Mouse (Mus musculus): ENCODE results near the gene Eml1. TPM values are rescaled to one million over a fixed set of nuclear protein-coding genes. Genes with fewer than 3 reads are reported as not detected.

Gene Eml1
- total RNA-seq, 2 experiments from 2014 or later = 46.9 to 58.5 TPM

DNA sequence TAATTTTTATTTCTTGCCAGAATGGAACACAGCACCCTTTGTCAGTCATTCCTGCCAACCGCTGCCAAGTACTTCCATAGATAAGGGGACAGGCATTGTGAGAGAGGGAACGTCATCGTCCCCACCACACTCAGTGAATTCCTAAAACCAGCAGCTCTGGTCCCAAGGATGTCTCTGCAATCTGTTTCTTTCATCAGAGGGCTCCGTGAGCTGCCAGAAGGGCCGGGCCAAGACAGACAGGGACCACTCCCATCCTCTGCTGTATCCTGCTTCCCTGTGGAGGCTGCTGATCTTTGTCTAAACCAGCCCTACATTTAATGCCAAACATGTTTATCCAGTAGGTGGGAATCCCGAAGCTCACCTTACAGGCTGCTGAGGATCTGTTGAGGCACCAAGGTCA lies 182.3 kb downstream of the Eml1 start:
- no peak for DNase-seq

DNA sequence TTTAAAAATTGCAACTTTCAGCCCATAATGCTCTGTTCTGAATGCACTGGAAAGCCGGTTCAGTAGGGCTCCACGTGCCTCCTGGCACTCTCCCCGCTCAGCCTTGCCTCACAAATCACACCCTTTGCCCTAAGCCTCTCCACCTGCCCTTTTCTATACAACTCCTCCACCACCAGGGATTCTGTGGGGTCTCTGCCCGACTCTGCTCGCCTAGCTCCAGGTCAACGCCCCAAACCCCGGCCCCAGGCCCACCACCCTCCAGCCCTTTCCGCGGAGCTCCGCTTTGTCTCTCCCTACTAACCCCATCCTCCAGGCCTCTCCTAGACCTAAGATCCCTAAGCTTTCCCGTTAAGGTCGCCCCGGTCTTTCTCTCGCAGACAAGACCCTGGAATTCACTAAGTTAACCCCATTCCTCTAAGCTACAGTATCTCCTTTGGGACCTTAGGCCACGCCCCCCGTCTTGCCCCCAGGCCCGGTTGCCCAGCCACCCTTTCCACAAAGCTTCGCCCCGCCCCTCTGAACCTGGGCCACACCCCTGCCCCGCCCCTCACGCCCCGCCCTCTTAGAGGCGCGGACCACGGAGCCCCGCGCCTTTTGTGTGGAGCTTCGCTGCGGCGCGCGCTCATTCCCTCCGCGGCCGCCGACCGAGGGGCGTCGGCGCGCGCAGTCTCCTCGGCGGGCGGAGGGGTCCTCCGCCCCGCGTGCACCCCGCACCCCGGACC lies 183.5 kb downstream of the Eml1 start, which contains the start of gene Evl:
Gene Evl, plus strand, starts transcription at position 601 of the 722 bp plus-strand sequence.
- peak; percentile 71 to 80 for DNase-seq

DNA sequence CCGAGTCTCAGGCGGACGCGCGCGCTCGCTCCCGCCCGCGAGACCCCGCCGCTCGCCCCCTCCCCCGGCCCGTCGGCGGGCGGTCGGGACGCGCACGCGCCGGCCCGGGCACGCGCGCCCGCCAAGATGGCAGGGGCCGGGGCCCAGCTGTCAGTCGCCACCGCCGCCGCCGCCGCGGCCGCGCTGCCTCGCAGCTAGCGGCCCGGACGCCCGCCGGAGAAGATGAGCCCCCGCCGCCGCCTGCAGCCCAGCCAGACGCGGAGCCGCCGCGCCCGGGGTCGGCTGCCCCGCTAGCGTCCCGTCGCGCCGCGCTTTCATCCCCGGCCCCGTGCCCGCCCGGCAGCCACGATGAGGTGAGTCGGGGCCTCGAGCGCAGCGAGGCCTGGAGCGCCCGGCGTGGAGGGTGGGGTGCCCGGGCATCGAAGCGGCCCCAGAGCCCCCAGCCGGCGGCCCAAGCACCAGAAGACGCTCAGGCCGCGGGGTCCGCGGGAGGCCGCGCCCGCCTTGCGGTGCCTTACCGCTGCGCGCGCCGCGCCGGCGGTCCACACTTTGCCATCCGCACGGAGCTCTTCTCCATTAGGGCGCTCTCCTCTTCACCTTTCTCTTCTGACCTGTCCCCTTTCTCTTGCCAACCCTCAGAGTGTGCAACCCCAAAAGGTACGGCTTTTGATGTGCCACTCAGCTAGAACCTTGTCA lies 184.3 kb downstream of the Eml1 start:
- peak; percentile 50 to 61 for DNase-seq

DNA sequence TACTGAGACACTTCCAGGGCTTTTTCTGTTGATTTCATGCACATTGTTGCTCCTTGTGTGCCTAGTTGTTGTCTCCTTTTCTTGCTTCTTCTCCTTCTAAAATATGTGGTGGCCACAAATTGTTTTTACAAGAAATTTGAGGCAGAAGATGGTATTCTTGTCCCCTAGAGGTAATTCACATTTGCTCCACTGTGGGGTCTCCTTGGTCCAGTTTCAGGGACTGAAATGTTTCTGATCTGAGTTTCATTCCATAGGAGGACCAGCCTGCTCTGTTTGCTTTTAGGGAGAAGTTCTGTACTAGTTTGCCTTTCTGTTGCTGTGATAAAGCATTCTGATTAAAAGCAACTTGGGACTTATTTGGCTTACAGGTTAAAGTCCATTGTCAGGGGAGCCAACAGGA lies 187.4 kb downstream of the Eml1 start:
- DNase-seq = no peak

DNA sequence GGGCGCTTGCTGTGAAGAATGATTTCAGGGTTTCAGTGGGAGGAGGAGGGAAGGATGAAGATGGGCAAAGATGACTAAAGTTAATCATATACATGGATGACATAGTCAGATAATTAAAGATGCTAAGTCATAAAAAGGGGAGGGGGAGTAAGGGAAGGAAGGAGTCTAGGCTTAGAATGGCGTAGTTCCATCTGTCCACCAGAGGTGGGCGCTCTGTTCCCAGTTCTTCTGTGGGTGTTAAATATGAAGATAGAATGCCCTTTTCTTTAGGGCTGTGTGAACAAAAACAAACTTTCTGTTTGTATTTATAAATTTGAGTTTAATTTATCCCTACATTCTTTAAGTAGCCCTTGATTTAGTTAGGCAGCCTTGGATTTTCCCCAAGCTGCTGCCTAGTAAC lies 192.5 kb downstream of the Eml1 start:
- DNase-seq = no peak

DNA sequence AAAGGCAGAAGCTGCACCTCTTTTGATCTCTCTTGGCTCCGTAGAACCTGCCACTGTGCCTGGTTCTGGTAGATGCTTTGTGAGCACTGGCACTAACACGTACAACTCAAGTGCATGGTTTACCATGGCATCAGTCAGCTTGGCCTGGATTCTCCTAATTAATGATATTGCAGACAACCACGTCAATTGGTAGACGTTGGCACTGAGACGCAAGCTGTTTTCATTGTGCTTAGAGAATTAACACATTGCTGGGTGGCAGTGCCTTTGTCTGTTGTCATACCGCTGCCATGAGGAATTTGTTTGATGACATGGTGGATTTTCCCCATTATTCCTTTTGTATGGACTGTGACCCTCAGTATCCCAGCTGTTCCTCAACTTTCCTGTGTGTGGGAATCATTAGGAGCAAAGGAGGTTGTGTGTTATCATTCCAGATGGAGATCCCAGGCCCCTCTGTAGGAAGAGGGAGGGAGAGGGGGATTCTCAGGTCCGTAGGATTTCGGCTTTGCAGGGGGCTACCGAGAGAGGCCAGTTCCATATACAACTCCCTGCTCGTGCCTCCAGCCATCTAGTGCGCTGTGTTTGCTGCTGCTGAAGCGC lies 194.3 kb downstream of the Eml1 start:
- no peak for DNase-seq

DNA sequence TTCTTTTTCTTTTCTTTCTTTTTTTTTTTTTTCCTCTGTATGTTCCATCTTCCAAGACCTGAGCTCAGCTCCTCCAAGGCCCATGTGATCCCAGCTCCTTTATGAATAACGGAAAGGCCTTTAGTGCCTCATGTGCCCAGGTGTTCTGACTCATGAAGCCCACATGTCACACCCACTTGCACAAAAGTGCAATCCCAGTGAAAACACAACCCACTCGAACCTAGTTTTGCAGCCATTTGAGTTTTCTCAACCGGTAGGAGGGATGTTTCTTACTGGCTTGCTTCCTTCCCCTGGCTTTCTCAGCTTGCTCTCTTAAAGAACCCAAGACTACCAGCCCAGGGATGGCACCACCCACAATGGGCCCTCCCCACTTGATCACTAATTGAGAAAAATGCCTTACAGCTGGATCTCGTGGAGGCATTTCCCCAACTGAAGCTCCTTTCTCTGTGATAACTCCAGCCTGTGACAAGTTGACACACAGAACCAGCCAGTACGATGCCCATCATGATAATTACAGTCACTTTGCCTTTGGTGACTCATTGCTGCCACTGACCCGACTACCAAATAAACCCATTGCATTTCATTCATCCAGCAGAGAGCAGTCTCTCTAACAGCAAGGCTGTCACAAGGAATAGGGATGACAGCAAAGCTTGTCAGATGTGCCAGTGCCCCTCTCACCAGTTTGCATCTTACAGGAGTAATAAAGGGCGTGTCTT lies 208.6 kb downstream of the Eml1 start:
- no peak for DNase-seq

DNA sequence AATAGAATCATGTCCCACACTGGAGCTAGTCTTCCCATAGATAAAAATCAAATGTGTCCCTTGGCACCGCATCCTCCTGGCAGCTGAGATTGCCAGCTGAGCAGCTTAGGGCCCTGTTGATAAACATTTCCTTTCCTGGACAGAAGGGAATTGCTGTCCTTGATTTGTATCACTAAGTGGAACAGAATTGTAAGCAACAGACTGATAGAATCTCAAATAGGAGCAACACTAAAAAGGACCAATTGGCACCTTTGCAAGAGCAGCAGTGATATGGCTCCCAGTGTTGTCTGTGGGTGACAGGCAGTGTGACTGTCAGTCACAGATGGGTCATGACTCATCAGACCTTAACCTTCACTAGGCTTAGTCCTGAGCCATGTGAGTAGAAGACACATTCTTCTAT lies 213.0 kb downstream of the Eml1 start:
- DNase-seq = no peak

Other genes starting within 250 kb of the Eml1 start
- 100 to 1,000 TPM; 136 to 150 TPM for gene Setd3, start 191.6 kb upstream of the Eml1 start, total RNA-seq (2021)
- gene Ccnk, start 191.4 kb upstream of the Eml1 start, total RNA-seq (2021) = 10 to 100 TPM; 26.9 to 31.2 TPM
- gene Ccdc85c, start 95.5 kb upstream of the Eml1 start, total RNA-seq (2021) = 10 to 100 TPM; 68.1 to 70.0 TPM
- gene Hhipl1, start 64.7 kb upstream of the Eml1 start, total RNA-seq (2021) = 1 to 10 TPM; 4.5 to 5.7 TPM
- gene Cyp46a1, start 36.6 kb upstream of the Eml1 start, total RNA-seq (2021) = 100 to 1,000 TPM; 168 to 174 TPM
- gene Evl, start 183.8 kb downstream of the Eml1 start, total RNA-seq (2021) = 100 to 1,000 TPM; 191 TPM

All from layer of hippocampus, postnatal 36 days (tissue).